Mouse (Mus musculus) midbrain, embryonic 13.5 days (tissue): ENCODE results near the gene Golph3. TPM values are rescaled to one million over a fixed set of nuclear protein-coding genes. Genes with fewer than 3 reads are reported as not detected.

Source experiments
- polyA plus RNA-seq: library from polyadenylated mRNA; unstranded; fragments of >200 nt; fragmentation: Nextera tagmentation; extraction: Ambion mirVana; gene quantifications from 2 replicates; pipeline ENCODE4 v1.2.1, GENCODE M21; 2015

Gene Golph3
- polyA plus RNA-seq, 1 experiment from 2014 or later, result 70.8 TPM

Other genes with a start within 250 kb of the Golph3 start
- 149 and 153 TPM in 2 replicates for gene Zfr, start 203.6 kb upstream of the Golph3 start, polyA plus RNA-seq
- 9.3 and 9.7 TPM in 2 replicates for gene Mtmr12, start 116.4 kb upstream of the Golph3 start, polyA plus RNA-seq
- gene 1810049J17Rik, start 449 bp downstream of the Golph3 start, polyA plus RNA-seq, result 0.67 TPM in 1 of 2 replicates, not detected in the other